Mouse (Mus musculus): ENCODE measurements around the gene Rsrc2. TPM values are rescaled to one million over a fixed set of nuclear protein-coding genes. Genes with fewer than 3 reads are reported as not detected.
A peak's percentile ranks its signal among the peaks of the same experiment; 100 is the strongest.

The Rsrc2 gene
- total and polyA plus RNA-seq, 3 experiments: 56.9 to 82.9 TPM; not detected in 1

GRCm38 (mm10) chr5:123684221-123685144, 64.7 kb downstream of the Rsrc2 start, which contains the start of gene Clip1:
Gene Clip1, minus strand, starts transcription at chr5:123684618.
- Histone ChIP-seq H3K36me3 (ENCODE audit: control insufficient read depth in 1 of 2, insufficient read depth in 2 of 2, low read length in 2 of 2) (peaks cover 0 to 9% of the 10 kb centered on the region in 2 experiments; a peak in 2 of 4 replicates), H3K27ac (ENCODE audit: control insufficient read depth, low read depth, low read length) (peak within 1 kb of the TSS; percentile 13; the same call in 1 of the 2 replicates), H3K9ac (ENCODE audit: control insufficient read depth, low read depth, low read length, poor library complexity, severe bottlenecking) (peak within 1 kb of the TSS; percentile 92), H3K4me1 (ENCODE audit: control insufficient read depth in 1 of 2, insufficient read depth in 2 of 2, low read length in 2 of 2) (peaks cover 4 to 10% of the 10 kb centered on the region in 2 experiments; a peak in 3 of 4 replicates), H3K9me3 (replicated peaks; ENCODE audit: insufficient read depth, low read length) (no peaks in the 10 kb centered on the region), H3K27me3 (ENCODE audit: control insufficient read depth in 1 of 2, insufficient read depth in 2 of 2, low read length in 2 of 2) (no peaks in the 10 kb centered on the region), H3K4me3 (ENCODE audit: control insufficient read depth in 1 of 2, insufficient read depth in 1 of 2, low read depth in 2 of 2, low read length in 2 of 2) (peak within 1 kb of the TSS; percentile 84 to 99), H3K79me2 (ENCODE audit: control insufficient read depth, insufficient read depth, low read length, poor library complexity) (peaks cover 21% of the 10 kb centered on the region)
- DNase-seq (ENCODE audit: low read depth, low spot score): peak; percentile 65
- TF ChIP-seq MAZ (IDR thresholded peaks at IDR 0.05; ENCODE audit: low read depth, low read length) (peak; percentile 28; the same call in 1 of the 2 replicates), USF1 (IDR thresholded peaks at IDR 0.05; ENCODE audit: low read depth, low read length) (no peak), NELFE (IDR thresholded peaks at IDR 0.05; ENCODE audit: low read depth, low read length) (0 out of 2 replicates have a peak, but pooled peaks have one; percentile 44), MYB (IDR thresholded peaks at IDR 0.05; ENCODE audit: low read depth, low read length) (no peak), POLR2A (IDR thresholded peaks at IDR 0.05; ENCODE audit: control insufficient read depth in 1 of 2, insufficient read depth in 1 of 2, low read depth in 1 of 2, low read length in 2 of 2, poor library complexity in 1 of 2) (peak in 1 of 2 experiments; percentile 86; a peak in 3 of 4 replicates), POLR2AphosphoS2 (IDR thresholded peaks at IDR 0.05; ENCODE audit: low read length) (no peak), MXI1 (IDR thresholded peaks at IDR 0.05; ENCODE audit: low read depth, low read length) (0 out of 2 replicates have a peak, but pooled peaks have one; percentile 13), ZNF384 (IDR thresholded peaks at IDR 0.05; ENCODE audit: low read depth, low read length) (peak; percentile 59), UBTF (IDR thresholded peaks at IDR 0.05; ENCODE audit: borderline replicate concordance, insufficient read depth, low read depth, low read length) (0 out of 2 replicates have a peak, but pooled peaks have one; percentile 65), NRF1 (IDR thresholded peaks at IDR 0.05; ENCODE audit: insufficient read depth, low read depth, low read length, poor library complexity, severe bottlenecking) (no peak)

- Histone ChIP-seq H3K9ac (ENCODE audit: control insufficient read depth, low read depth, low read length, poor library complexity, severe bottlenecking) (peak overlapping the region; percentile 92), H3K27ac (ENCODE audit: control insufficient read depth, low read depth, low read length) (peak overlapping the region; percentile 12; the same call in 1 of the 2 replicates), H3K36me3 (ENCODE audit: control insufficient read depth in 1 of 2, insufficient read depth in 2 of 2, low read length in 2 of 2) (peaks cover 0 to 9% of the 10 kb centered on the region in 2 experiments; a peak in 2 of 4 replicates), H3K79me2 (ENCODE audit: control insufficient read depth, insufficient read depth, low read length, poor library complexity) (peaks cover 21% of the 10 kb centered on the region), H3K9me3 (replicated peaks; ENCODE audit: insufficient read depth, low read length) (no peaks in the 10 kb centered on the region), H3K4me1 (ENCODE audit: control insufficient read depth in 1 of 2, insufficient read depth in 2 of 2, low read length in 2 of 2) (peaks cover 4 to 10% of the 10 kb centered on the region in 2 experiments; a peak in 3 of 4 replicates), H3K4me3 (ENCODE audit: control insufficient read depth in 1 of 2, insufficient read depth in 1 of 2, low read depth in 2 of 2, low read length in 2 of 2) (peak overlapping the region; percentile 84 to 99), H3K27me3 (ENCODE audit: control insufficient read depth in 1 of 2, insufficient read depth in 2 of 2, low read length in 2 of 2) (no peaks in the 10 kb centered on the region)
- peak; percentile 71 for DNase-seq (ENCODE audit: low read depth, low spot score)
- TF ChIP-seq GABPA (IDR thresholded peaks at IDR 0.05; ENCODE audit: low read depth, low read length): no peak
- no peak for TF ChIP-seq MYC (IDR thresholded peaks at IDR 0.05; ENCODE audit: low read depth, low read length)
- TF ChIP-seq E2F4 (IDR thresholded peaks at IDR 0.05; ENCODE audit: borderline replicate concordance, low read depth, low read length): no peak
- TF ChIP-seq TCF12 (IDR thresholded peaks at IDR 0.05; ENCODE audit: low read depth, low read length): 0 out of 2 replicates have a peak, but pooled peaks have one; percentile 11
- TF ChIP-seq ZC3H11A (IDR thresholded peaks at IDR 0.05; ENCODE audit: low read depth, low read length): no peak
- no peak for TF ChIP-seq HCFC1 (IDR thresholded peaks at IDR 0.05; ENCODE audit: low read depth, low read length)
- TF ChIP-seq CHD2 (IDR thresholded peaks at IDR 0.05; ENCODE audit: low read length): no peak; the same call in 1 of the 2 replicates
- TF ChIP-seq GATA1 (IDR thresholded peaks at IDR 0.05; ENCODE audit: low read depth, low read length): no peak
- no peak for TF ChIP-seq CTCF (IDR thresholded peaks at IDR 0.05 in 2 of 3, conservative IDR thresholded peaks at IDR 0.05 in 1 of 3; ENCODE audit: control insufficient read depth in 1 of 3, insufficient read depth in 1 of 3, low read depth in 2 of 3, low read length in 3 of 3, poor library complexity in 1 of 3, severe bottlenecking in 1 of 3)
- no peak for TF ChIP-seq USF2 (IDR thresholded peaks at IDR 0.05; ENCODE audit: borderline replicate concordance in 1 of 2, insufficient read depth in 1 of 2, low read depth in 1 of 2, low read length in 2 of 2)
- TF ChIP-seq POLR2AphosphoS2 (IDR thresholded peaks at IDR 0.05; ENCODE audit: low read length): no peak
- TF ChIP-seq MAX (IDR thresholded peaks at IDR 0.05; ENCODE audit: low read length): 0 out of 2 replicates have a peak, but pooled peaks have one; percentile 35
- TF ChIP-seq ZKSCAN1 (IDR thresholded peaks at IDR 0.05; ENCODE audit: low read depth, low read length): no peak
- TF ChIP-seq RCOR1 (IDR thresholded peaks at IDR 0.05; ENCODE audit: low read depth, low read length): no peak
- no peak for TF ChIP-seq USF1 (IDR thresholded peaks at IDR 0.05; ENCODE audit: low read depth, low read length)
- no peak for TF ChIP-seq NRF1 (IDR thresholded peaks at IDR 0.05; ENCODE audit: insufficient read depth, low read depth, low read length, poor library complexity, severe bottlenecking)
- no peak for TF ChIP-seq MAFK (IDR thresholded peaks at IDR 0.05; ENCODE audit: borderline replicate concordance, low read depth, low read length)
- peak; percentile 3; the same call in 1 of the 2 replicates for TF ChIP-seq MXI1 (IDR thresholded peaks at IDR 0.05; ENCODE audit: low read depth, low read length)
- no peak; the same call in 1 of the 2 replicates for TF ChIP-seq TBP (IDR thresholded peaks at IDR 0.05; ENCODE audit: low read depth, low read length)
These were observed 65.6 kb downstream of the Rsrc2 start for GRCm38 (mm10) chr5:123683377-123684220.
